Mouse (Mus musculus) layer of hippocampus, adult 8-10 months (tissue): Measurements from ENCODE around the gene Actn1. TPM values are rescaled to one million over a fixed set of nuclear protein-coding genes. Genes with fewer than 3 reads are reported as not detected.
A peak's percentile ranks its signal among the peaks of the same experiment; 100 is the strongest.

Experiments
- DNase-seq, 2 experiments: peaks; one replicate each; pipeline ENCODE4 v3.0.0; 2022; ENCODE audit warnings: low spot score in 2 of 2
- total RNA-seq, 4 experiments: library from RNA; stranded (reverse); gene quantifications; 2 replicates each; pipeline ENCODE4 v1.2.4; 2022

Gene Actn1
- total RNA-seq, 4 experiments from 2014 or later: 79.9 to 104 (median 90.3) TPM

DNA sequence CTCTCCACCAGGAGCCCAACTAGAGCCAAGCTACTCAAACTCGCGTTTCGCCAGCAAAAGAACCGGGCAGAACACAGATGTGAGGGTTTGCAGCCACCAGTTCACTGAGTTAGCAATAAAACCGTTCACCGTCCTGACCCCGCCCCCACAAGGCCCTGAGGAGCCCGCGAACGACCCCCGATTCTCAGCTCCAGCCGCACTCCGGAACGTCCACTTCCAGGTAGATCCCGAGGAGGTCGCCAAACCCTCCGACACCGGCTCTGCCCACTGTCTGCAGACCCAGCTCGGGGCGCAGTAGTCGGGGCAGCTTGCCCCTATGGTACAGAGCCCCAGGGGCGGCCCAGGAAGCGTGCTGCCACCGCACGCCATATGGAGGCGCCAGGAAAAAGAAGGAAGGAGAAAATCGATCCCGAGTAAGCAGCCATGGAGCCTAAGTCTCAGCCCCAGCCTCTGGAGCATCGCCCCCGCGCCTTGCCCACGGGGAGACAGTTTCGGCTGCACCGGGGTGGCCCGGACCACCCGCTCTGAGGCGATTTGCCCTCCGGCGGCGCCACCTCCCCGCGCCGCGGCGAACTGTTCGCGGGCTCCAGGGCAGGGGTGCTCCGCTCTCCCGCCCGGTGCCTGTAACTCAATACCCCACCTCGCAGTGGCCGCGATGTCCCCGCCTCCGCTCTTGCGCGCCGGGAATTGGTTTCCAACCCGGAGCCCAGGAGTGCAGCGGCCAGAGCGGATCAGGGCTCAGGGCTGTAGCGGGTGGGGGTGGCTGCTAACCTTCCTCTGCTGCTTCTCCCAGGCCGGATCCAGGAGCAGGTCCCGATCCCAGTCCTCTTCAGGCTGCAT lies 735 bp downstream of the Actn1 start:
- DNase-seq: peak; percentile 35 to 50

DNA sequence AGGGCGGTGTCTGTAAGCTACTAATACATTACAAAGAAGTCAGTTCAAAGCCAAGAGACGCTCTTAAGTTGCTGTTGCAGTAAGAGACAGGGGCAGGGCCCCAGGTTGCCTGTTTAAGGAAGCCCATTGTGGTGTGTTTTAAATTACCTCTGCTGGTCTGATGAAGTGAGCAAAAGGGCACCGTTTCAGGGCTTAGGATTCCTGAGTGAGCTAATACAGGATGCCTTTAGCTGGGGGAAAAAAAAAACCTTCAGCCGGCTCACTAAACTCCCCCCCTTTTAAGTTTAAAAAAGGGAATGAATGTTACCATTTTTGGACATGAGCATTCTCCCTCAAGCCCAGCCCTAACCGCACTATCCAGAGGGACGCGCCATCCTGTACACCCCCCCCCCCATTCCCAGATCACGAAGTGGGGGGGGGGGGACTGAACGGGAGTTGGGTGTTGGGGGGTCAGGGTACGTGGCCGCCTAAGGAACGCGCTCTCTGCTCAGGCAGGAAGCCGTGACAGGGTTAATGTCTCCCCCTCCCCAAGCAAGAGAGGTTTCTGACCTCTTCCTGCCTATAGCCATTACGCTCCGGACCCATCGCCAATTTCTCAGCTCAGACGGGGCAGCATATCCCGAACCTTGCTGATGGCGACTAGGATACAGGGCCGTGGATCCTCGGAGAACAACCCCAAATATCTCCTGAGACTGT lies 1.5 kb downstream of the Actn1 start:
- no peak for DNase-seq

DNA sequence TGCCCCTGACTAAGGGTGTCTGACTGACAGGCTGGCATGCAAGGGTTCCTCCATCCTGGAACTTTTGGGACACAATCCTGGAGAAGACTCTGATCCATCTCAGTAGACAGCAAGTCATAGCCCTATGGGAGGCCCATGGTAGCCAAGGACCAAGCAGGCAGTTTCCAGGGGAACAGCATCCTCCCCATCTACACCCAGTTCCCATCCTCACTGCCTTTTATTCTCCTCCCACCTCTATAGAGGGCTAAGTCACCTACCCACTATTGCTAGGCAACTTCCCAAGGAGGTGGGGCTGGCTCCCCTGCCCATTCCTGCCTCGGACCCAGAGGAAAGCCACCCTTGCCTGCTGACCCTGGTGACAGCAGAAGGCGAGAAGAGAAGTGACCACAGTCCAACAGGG lies 8.2 kb downstream of the Actn1 start:
- no peak for DNase-seq

DNA sequence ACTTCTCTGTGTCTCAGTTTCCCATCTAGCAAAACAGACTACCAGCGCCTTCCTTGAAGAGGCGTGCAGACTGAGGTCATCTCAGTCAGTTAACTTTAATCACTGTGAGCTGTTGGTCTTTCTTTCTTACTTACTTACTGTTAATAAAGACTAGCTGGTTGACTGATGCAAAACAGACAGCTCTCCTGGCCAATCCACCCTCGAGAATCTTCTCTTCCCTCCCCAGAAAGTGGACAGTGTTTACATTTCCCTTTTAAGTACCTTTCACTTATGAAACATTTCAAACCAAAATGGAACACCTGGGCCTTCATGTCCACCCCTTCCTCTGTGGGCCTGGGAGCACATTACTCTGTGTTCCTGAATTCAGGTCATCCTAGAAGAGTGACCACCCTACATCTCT lies 8.6 kb downstream of the Actn1 start:
- no peak for DNase-seq

DNA sequence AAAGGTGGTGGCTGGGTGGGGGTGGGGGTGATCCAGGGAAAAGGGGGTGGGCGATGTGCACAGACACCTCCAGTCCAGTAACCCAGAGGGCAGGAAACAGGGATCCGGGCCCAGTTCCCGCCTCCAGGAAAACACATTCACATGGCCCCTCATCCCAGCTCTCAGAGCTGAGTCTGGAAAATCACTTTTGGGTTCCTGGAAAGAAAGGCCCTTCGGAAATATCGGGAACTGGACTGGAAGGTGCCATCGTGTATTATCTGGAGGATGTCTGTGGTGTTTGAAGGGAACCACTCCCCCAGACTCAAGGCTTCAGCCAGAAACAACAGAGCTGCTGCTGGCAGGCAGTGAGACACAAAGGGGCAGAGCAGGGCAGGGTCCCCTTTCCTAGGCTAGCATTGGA lies 10.6 kb downstream of the Actn1 start:
- DNase-seq: no peak

DNA sequence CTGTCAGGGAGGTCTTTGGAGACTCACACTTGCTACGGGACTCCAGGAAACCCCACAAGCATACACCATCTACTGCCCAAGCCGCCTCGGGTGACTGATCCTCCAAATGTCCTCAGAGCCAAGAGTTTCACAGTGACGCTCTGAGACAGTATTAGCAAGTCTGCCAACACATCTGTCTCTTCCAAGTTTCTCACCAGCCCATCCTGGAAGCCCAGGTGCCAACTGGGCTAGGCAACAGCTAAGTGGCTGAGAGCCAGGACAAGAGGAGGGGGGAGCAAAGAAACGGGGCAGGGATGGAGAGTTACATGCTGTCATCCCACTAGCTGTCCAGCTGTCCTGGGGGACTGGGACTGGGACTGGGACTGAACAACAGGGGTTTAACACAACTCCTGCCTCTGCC lies 13.1 kb downstream of the Actn1 start:
- DNase-seq: no peak

DNA sequence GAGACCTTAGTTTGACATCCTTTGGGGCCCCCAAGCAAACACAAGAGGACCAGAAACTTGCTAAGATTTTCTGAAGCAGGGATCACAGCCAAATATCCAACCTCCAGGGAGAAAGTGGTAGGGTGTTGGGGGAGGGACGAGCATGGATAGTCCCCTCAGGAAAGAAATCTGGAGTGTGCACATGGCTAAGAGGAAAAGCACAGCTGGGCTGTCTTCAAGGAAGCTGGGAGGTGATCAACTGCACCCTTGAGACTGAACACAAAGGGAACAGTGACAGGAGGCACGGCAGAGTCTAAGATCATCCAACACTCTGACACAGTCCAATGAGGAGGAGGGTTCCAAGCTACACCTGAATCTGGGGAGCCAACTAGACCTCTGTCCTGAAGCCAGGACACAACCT lies 13.7 kb downstream of the Actn1 start:
- no peak for DNase-seq

DNA sequence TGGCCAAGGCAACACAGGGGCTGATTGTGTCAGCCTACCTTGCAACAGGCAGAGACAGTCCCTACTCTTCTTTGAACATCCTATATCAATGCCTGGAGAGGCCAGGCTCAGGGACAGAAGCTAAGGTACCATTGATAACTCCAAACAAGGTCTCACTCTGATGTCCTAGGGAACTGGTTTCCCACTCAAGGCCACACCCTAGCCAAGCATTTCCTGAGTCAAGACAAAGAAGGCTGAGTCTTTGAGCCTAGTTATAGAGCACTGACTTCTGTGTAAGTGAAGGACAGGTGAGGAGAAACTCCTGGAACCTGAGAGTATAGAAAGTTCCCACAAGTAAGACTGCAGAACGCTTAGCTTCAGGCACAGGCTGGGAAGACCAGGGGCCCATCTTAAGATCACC lies 15.4 kb downstream of the Actn1 start:
- no peak for DNase-seq

DNA sequence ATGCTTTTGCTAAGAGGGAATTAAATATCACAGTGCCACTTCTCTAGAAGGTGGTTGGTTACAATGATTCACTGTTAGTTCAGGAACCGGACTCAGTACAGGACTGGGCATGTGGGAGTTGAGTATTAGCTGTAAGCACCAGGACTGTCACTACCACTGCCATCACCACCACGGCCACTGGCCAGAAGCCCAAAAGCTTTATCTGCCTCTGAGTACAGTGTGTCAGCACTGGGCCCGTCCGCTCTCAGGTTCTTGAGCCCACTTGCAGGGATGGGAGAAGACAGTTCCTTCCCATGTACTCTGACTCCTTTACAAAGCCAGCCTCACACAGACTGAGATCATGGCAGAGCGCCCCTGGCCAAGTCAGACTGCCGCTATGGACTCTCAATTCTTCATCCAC lies 16.0 kb downstream of the Actn1 start:
- DNase-seq: no peak

DNA sequence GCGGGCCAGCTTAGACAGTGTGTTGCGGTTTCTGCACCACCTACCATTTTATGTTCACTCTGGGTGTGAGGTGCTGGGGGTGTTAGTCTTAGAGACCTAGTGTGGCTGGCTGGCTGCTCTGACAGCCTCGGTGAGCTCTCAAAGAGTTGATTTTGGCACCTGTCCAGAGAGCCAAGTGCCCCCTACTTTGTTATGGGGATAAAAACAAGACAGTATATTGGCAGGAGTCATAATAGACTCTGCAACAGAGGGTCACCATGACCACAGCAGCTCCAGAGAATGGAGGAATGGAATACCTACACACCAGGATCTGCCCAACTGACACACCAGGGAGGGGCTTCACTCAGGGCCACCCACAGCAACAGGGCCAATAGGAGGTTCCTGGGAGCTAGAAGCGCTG lies 16.8 kb downstream of the Actn1 start:
- no peak for DNase-seq

DNA sequence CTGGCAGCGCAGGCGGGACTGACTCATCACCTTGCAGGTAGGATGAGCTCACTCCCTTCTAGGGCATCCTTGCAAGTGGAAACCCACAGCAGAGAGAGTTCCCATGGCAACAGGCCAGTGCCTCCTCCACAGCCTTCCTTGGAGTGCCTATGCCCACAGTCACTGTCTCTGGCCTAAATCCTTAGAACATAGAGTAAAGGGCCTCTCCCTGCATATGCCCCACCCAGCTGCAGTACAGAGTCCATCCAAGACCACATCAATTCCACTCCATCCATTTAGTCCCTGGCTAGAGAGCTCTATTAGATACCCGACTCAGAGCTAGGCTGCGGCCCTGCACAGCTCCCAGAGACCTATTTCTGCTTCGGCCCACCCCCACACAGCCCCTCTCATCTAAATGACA lies 20.7 kb downstream of the Actn1 start:
- peak; percentile 66 to 70 for DNase-seq

DNA sequence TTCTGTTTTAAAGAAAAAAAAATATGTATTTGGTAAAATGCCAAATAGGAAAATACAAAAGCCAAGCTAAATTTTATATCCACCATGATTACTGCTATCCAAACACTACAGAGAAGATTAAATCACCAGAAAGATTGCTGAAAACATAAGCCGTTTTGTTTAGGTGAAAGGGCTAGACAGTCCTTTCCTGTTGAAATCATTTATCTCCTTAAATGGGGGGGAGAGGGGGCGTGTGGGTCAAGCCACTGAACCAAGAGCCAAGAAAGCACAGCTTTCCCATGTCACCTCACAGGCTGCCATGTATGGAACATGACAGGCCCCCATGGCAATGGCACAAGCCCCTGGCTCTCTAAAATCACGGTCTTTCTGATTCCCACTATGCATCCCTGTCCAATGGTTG lies 21.6 kb downstream of the Actn1 start:
- no peak for DNase-seq

DNA sequence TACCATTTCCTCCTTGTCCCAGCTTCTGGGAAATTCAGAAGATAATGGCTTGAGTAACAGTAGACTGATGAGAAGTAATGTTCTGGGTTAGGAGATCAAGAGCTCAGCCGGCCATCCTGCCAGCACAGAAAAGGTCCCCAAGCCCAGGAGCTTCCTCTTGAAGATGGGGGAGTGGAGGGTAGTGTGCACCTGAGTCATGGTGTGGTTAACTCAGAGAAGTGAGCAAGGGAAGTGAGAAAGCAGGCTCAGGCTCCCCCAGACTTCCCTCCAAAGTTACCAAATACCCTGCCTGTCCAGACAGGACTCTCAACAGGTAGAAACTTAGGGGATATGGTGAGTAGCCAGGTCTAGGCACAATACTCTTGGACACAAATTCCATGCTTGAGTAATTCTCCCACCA lies 24.9 kb downstream of the Actn1 start:
- no peak for DNase-seq

DNA sequence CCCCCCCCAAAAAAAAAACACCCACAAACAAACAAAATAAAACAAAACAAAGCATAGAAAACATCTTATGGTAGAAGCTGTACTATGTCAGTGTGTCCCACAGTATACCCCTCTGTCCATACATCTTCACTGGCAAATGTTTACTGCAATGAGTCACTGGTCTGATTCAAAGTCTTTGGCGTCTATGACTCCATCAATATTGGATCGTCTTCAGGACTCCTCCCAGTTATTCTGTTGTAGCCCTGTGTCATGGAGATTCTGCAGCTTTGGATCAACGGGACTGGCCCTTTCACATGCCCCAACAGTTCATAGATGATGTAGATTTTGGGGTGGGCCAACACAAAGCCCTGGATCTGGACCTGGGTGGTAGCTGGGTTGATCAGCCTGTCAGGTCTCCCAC lies 25.9 kb downstream of the Actn1 start:
- no peak for DNase-seq

DNA sequence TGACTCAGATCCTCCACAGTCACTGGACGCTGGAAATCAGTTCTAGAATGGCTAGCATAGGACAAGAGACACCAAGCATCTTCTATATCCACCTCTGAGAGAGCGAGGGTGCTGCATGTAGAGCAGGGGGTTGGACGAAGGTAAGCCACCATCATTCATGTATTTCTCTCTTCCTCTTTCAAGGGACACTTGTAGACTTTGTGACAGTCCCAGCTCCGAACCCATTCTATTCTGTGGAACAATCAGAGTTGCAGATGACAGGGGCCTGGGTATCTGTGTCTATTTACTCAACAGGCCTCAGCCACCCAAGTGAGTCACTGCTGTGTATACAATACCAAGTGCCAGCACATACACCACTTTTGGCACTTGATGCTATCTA lies 27.3 kb downstream of the Actn1 start:
- no peak for DNase-seq

DNA sequence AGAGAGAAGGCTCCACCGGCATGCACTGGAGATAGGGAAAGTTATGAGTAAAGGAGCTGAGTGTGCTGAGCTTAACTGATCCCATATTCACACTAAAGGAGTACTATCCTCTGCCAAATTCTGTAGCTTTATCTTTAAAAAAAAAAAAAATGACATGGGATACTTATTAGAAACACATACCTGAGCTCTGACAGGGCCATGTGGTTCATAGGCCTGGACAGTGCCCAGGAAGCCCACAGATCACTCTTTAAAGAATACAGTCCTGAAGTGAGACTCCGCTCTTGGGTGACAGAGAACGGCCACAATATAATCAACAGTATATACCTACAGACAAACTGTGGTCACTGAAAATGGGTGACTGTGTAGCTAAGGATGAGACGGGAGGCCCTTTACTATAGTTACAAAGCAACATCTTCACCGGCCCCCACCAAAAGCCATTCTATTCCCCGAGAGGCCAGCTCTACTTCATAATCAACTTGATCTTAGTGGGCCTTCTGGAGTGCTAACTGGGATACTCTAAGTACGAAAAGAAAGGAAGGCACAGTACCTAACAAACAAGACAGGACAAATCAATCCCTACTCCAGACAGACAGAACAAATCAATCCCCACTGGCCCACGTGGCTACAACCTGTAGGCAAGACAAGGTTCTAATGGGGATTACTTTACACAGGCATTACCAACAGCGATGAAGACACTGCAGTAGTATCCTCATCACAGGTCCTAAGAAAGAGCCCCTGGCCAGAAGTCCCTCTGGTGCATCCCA lies 27.9 kb downstream of the Actn1 start:
- no peak for DNase-seq

DNA sequence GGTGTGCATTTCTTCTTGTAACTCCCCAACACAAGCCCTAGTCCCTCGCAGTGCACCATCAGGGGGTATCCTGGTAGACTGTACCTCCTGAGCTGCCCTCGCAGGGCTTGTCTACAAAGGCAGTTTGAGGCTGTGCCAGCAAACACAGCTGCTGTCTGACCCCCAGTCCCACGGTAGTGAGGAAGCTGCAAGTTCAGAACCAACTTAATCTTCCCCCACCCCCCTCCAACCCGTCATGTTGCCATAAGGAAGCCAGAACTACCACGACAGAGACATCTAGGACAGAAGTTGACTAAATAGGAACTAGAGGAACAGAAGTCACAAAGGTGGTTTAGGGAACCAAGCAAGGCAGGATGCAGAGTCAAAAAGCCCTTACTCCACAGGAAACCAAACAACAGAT lies 28.9 kb downstream of the Actn1 start:
- no peak for DNase-seq

DNA sequence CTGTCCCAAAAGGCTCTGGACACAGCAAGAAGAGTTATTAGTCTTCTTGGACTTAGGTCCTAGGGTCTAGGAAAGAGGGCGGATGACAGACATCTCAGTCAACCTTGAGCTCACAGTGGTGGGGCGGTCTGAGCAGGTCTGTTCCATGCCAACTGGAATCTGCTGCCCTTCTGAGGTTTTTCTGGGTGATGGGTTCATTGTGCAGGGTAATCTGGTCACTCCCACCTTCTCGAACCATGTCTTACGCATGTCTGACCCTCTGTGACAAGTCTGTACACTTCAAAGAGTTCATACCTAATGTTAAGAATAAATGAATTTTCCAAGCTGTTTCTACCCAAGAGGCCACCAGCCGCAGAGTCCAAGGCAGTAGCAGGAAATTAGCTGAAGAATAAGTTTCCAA lies 29.3 kb downstream of the Actn1 start:
- no peak for DNase-seq

DNA sequence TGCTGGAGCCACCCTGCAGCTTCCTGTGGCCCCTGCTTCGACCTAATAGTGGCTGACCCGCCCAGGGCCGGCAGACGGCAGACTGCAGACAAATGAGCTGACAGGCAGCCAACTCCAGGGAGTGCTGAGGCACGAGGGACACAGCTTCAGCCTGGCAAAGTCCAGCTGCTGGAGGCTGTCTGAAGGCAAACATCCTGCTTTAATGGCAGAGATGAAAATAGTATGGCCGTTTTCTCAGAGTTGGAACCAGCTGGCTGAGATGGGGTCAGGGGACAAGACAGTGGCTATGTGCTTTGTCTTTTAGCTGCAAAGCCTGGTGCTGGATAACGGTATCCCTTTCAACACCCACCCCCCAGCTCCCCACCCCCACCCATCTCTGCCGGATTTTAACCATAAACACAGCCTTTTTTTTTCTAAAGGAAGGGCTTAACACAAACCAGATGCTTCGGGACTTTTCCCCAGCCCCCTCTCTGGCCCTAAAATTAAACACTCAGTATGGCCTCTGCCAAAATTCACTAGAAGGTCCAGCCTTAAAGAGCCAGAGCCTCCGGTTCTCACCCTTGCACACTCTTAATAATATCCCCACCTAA lies 30.0 kb downstream of the Actn1 start:
- DNase-seq: peak; percentile 37 to 48

DNA sequence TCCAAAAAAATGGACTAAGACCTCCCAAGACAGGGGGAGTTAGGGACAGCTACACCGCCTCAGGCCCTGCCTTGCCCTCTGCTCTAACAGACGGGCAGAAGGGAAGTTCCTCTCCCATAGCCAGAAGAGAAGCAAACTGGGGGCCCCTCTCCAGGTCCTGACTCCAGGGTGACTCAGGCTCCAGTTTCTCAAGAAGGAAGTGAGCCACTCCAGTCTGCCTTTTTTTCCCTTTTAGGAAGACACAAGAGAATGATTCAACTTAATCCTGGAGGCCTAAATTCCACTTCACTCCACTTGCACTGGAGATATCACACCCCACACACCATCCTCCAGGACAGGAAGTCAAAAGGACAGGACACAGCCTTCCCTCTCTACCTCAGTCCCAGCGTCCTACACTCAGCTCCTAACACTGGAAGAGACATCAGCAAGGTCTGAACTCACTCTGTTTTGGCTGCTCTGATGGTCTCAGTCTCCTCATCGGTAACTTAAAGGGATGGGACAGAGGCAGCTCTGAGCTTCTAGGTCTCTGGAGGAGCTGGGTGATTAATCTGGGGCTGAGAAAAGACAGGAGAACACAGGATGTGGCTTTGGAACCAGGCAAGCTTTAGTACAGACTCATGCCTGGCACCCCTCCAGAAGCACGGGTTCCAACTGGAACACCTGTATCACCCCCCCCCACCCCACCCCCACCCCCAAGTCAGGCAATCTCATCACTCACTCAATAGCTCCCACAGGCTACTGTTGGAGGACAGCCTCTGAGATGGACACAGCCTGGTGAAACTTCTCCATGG lies 31.0 kb downstream of the Actn1 start:
- DNase-seq: no peak

DNA sequence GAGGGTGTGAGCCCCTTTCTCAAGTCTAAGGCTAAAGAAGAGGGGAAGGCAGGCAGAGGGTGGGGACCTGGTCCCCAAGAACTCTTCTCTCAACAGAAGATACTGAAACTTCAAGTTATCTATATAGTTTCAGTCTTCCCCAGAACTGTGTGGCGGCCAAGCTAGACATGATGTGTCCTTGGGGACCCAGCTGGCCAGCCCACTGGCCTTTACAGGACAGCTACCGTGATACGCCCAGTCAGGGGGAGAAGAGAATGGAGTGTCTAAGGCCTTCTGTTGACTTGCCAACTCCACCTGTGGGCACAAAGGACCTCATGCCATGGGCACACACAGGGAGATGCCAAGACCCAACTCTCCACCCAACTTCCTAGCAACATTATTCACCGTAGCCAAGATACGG lies 31.8 kb downstream of the Actn1 start:
- no peak for DNase-seq
